Mouse (Mus musculus) layer of hippocampus, postnatal 10 days (tissue): Measurements from ENCODE around the gene Gm5767. TPM values are rescaled to one million over a fixed set of nuclear protein-coding genes. Genes with fewer than 3 reads are reported as not detected.
"Not testable (repeated sequence)": the region's sequence is repeated elsewhere in the genome, so short reads cannot be mapped to it uniquely, and the experiment has no call there.

Experiments
- DNase-seq, 2 experiments: peaks; one replicate each; pipeline ENCODE4 v3.0.0; 2021; ENCODE audit warnings: low spot score in 2 of 2
- total RNA-seq, 2 experiments: library from RNA; stranded (reverse); gene quantifications; 2 replicates each; pipeline ENCODE4 v1.2.3; 2021

Gm5767 gene
- total RNA-seq, 2 experiments from 2014 or later, result not detected

- DNase-seq, result no peak
Measured at GRCm38 (mm10) chr16:8700586-8700985, 20.0 kb downstream of the Gm5767 start.

GRCm38 (mm10) chr16:8711998-8712397 is 31.4 kb downstream of the Gm5767 start:
- DNase-seq, result no peak

GRCm38 (mm10) chr16:8714851-8715250 is 34.3 kb downstream of the Gm5767 start:
- no peak for DNase-seq

- DNase-seq, result no peak
Measured at GRCm38 (mm10) chr16:8715513-8716080, 35.0 kb downstream of the Gm5767 start.

- no peak for DNase-seq
Measured at GRCm38 (mm10) chr16:8716300-8716699, 35.7 kb downstream of the Gm5767 start.

GRCm38 (mm10) chr16:8717744-8718143 is 37.2 kb downstream of the Gm5767 start:
- DNase-seq, result no peak

GRCm38 (mm10) chr16:8720447-8720846 is 39.9 kb downstream of the Gm5767 start:
- DNase-seq, result no peak

- no peak for DNase-seq
Measured at GRCm38 (mm10) chr16:8724031-8724430, 43.5 kb downstream of the Gm5767 start.

- no peak for DNase-seq
Measured at GRCm38 (mm10) chr16:8725807-8726206, 45.2 kb downstream of the Gm5767 start.

GRCm38 (mm10) chr16:8728111-8728748 is 47.7 kb downstream of the Gm5767 start:
- no peak for DNase-seq

- no peak for DNase-seq
Measured at GRCm38 (mm10) chr16:8731630-8732029, 51.1 kb downstream of the Gm5767 start.

GRCm38 (mm10) chr16:8732450-8732849 is 51.9 kb downstream of the Gm5767 start:
- DNase-seq, result not testable (repeated sequence)

Other genes starting within 250 kb of the Gm5767 start
- 10 to 100 TPM; 35.8 to 38.8 TPM for gene Mettl22, start 210.0 kb upstream of the Gm5767 start, total RNA-seq
- 100 to 1,000 TPM; 107 to 117 TPM for gene Abat, start 167.3 kb upstream of the Gm5767 start, total RNA-seq
- gene Pmm2, start 43.1 kb upstream of the Gm5767 start, total RNA-seq, result 10 to 100 TPM; 32.3 to 32.5 TPM
- 10 to 100 TPM; 10.9 to 11.1 TPM for gene Tmem186, start 43.1 kb upstream of the Gm5767 start, total RNA-seq
- gene Carhsp1, start 8.6 kb upstream of the Gm5767 start, total RNA-seq, result 10 to 100 TPM; 21.8 to 22.1 TPM
- 100 to 1,000 TPM; 153 to 157 TPM for gene Usp7, start 111.5 kb downstream of the Gm5767 start, total RNA-seq
- gene 1810013L24Rik, start 149.3 kb downstream of the Gm5767 start, total RNA-seq, result 100 to 1,000 TPM; 119 to 135 TPM